Mouse (Mus musculus) limb, embryonic 12.5 days (tissue): ENCODE data around the gene Cdc42ep1. TPM values are rescaled to one million over a fixed set of nuclear protein-coding genes. Genes with fewer than 3 reads are reported as not detected.

Experiments used
- ATAC-seq: fragments of 200-750 bp; cut with Nextera tagmentation; 2 replicates; pipeline ENCODE4 v1.8.0; 2017; ENCODE audit warnings: low read depth, moderate TSS enrichment; ENCODE audit not compliant: insufficient number of reproducible peaks, insufficient read depth, low FRiP score, low TSS enrichment
- H3K27ac ChIP-seq: fragments of 300-500 bp; sonication (generic); 2 replicates; pipeline ENCODE4 v1.5.1; 2016; ENCODE audit warnings: mild to moderate bottlenecking, moderate library complexity
- H3K27me3 ChIP-seq: fragments of 300-500 bp; sonication (generic); 2 replicates; pipeline ENCODE4 v1.6.1; 2016; ENCODE audit warnings: mild to moderate bottlenecking, moderate library complexity
- H3K36me3 ChIP-seq: fragments of 300-500 bp; sonication (generic); 2 replicates; pipeline ENCODE4 v1.6.1; 2016; ENCODE audit warnings: mild to moderate bottlenecking, moderate library complexity
- H3K4me1 ChIP-seq: fragments of 300-500 bp; sonication (generic); replicated peaks from 2 replicates; pipeline ENCODE4 v1.6.1; 2016
- H3K4me2 ChIP-seq: fragments of 300-500 bp; sonication (generic); 2 replicates; pipeline ENCODE4 v1.6.1; 2016; ENCODE audit warnings: mild to moderate bottlenecking, moderate library complexity
- H3K4me3 ChIP-seq: fragments of 300-500 bp; sonication (generic); replicated peaks from 2 replicates; pipeline ENCODE4 v1.5.1; 2016; ENCODE audit warnings: mild to moderate bottlenecking
- H3K9ac ChIP-seq: fragments of 300-500 bp; sonication (generic); replicated peaks from 2 replicates; pipeline ENCODE4 v1.6.1; 2016; ENCODE audit warnings: mild to moderate bottlenecking, moderate library complexity
- H3K9me3 ChIP-seq: fragments of 300-500 bp; sonication (generic); 2 replicates; pipeline ENCODE4 v1.6.1; 2016; ENCODE audit warnings: mild to moderate bottlenecking, moderate library complexity
- WGBS: fragments of 180-500 bp; shearing (Covaris S2); methylation state at CpG from one replicate; pipeline ENCODE4 v1.1.7; 2016; 5-methylcytosine and 5-hydroxymethylcytosine counted together
- polyA plus RNA-seq: library from polyadenylated mRNA; unstranded; fragments of >200 nt; fragmentation: Nextera tagmentation; extraction: Ambion mirVana; gene quantifications from 2 replicates; pipeline ENCODE4 v1.2.1, GENCODE M21; 2016

Cdc42ep1 gene
- polyA plus RNA-seq, 1 experiment from 2014 or later: 14.3 TPM

DNA sequence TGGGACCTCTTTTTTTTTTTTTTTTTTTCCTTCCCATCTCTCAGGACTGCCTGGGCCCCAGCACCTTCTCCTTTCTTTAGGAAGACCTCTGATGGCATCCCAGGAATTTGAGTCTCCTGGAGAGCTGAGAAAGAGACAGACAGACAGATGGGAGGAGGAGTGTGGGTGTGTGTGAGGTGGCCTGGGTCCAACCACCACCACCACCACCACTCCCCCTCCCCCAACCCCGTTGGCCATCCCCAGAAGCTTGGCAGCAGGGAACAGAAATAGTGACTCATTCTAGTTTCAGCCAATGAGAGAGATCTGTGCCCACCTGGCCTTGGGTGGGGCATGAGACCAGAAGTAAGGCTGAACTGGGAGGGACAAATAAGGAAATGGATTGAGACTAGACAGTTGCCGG, 35.8 kb upstream of the Cdc42ep1 start:
- ATAC-seq: no peak
- no peak overlapping the region for H3K4me2 ChIP-seq
- H3K27ac ChIP-seq: no peak overlapping the region
- H3K4me3 ChIP-seq: no peak overlapping the region
- H3K9me3 ChIP-seq: no peaks in the 10 kb centered on the region
- WGBS: 42% methylated on average over 2 of the region's 2 CpGs
- peaks cover 79% of the 10 kb centered on the region for H3K27me3 ChIP-seq
- peaks cover 21% of the 10 kb centered on the region for H3K4me1 ChIP-seq
- H3K36me3 ChIP-seq: no peaks in the 10 kb centered on the region
- H3K9ac ChIP-seq: no peak overlapping the region

GRCm38 (mm10) chr15:78807141-78807540, 35.3 kb upstream of the Cdc42ep1 start:
- Histone ChIP-seq H3K27ac (no peak overlapping the region), H3K9ac (no peak overlapping the region), H3K27me3 (peaks cover 74% of the 10 kb centered on the region), H3K4me1 (peaks cover 17% of the 10 kb centered on the region), H3K4me2 (no peak overlapping the region), H3K9me3 (no peaks in the 10 kb centered on the region), H3K4me3 (no peak overlapping the region), H3K36me3 (no peaks in the 10 kb centered on the region)
- 74% methylated on average over 3 of the region's 3 CpGs for WGBS
- no peak for ATAC-seq

DNA sequence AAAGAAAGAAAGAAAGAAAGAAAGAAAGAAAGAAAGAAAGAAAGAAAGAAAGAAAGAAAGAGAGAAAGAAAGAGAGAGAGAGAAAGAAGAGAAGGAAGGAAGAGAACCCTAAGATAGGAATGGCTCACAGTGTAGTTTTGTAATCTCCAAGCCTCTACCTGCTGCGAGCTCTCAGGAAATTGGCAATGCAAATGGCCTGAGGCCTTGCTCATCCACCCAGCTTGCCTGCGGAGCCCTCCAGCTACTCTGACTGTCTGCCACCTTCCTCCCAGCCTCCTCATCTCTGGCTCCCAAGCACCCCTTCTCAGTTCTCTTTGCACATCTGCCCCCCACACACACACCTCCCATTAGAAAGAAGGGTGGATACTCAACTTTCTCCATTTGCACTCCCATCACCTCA, 33.4 kb upstream of the Cdc42ep1 start:
- ATAC-seq: no peak
- no peaks in the 10 kb centered on the region for H3K9me3 ChIP-seq
- no peak overlapping the region for H3K4me2 ChIP-seq
- H3K4me1 ChIP-seq: peaks cover 12% of the 10 kb centered on the region
- no peak overlapping the region for H3K4me3 ChIP-seq
- H3K9ac ChIP-seq: no peak overlapping the region
- no peak overlapping the region for H3K27ac ChIP-seq
- H3K36me3 ChIP-seq: no peaks in the 10 kb centered on the region
- H3K27me3 ChIP-seq: peaks cover 55% of the 10 kb centered on the region
- WGBS: 73% methylated on average over 2 of the region's 2 CpGs

- no peak for ATAC-seq
- no peaks in the 10 kb centered on the region for H3K36me3 ChIP-seq
- H3K27ac ChIP-seq: no peak overlapping the region
- peaks cover 12% of the 10 kb centered on the region for H3K4me1 ChIP-seq
- no peaks in the 10 kb centered on the region for H3K9me3 ChIP-seq
- H3K4me2 ChIP-seq: no peak overlapping the region
- 52% methylated on average over 9 of the region's 9 CpGs for WGBS
- peaks cover 48% of the 10 kb centered on the region for H3K27me3 ChIP-seq
- H3K4me3 ChIP-seq: no peak overlapping the region
- no peak overlapping the region for H3K9ac ChIP-seq
Observed at GRCm38 (mm10) chr15:78809739-78810138, 32.7 kb upstream of the Cdc42ep1 start.

- no peaks in the 10 kb centered on the region for H3K36me3 ChIP-seq
- H3K27ac ChIP-seq: no peak overlapping the region
- H3K9me3 ChIP-seq: no peaks in the 10 kb centered on the region
- H3K27me3 ChIP-seq: peaks cover 44% of the 10 kb centered on the region
- H3K4me3 ChIP-seq: no peak overlapping the region
- H3K4me2 ChIP-seq: no peak overlapping the region
- no peak overlapping the region for H3K9ac ChIP-seq
- H3K4me1 ChIP-seq: peaks cover 12% of the 10 kb centered on the region
- WGBS: 84% methylated on average over 9 of the region's 9 CpGs
- no peak for ATAC-seq
Observed at GRCm38 (mm10) chr15:78810146-78810545, 32.3 kb upstream of the Cdc42ep1 start.

DNA sequence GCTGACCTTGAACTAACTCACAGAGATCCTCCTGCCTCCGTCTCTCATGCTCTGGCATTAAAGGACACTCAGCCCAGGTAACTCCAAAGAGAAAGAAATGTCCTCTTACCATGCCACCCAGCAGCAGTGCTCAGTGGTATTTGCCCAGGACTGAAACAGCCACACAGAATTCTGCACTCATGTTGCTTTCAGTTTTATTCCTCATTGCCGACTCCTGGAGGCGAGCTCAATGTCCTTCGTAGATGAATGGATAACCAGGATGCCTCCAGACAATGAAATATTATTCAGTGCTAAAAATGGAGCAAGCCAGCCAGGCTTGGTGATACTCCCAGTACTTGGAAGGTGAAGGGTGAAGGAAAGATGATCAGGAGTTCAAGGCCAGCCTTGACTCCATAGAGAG, 28.8 kb upstream of the Cdc42ep1 start:
- Histone ChIP-seq H3K4me2 (no peak overlapping the region), H3K9me3 (no peaks in the 10 kb centered on the region), H3K27ac (no peak overlapping the region), H3K27me3 (peaks cover 10% of the 10 kb centered on the region), H3K9ac (no peak overlapping the region), H3K4me3 (no peak overlapping the region), H3K36me3 (no peaks in the 10 kb centered on the region), H3K4me1 (peaks cover 12% of the 10 kb centered on the region)
- ATAC-seq: no peak
- 87% methylated on average over 4 of the region's 4 CpGs for WGBS

- no peak for ATAC-seq
- Histone ChIP-seq H3K27me3 (peaks cover 4% of the 10 kb centered on the region; the same call in 1 of the 2 replicates), H3K36me3 (no peaks in the 10 kb centered on the region), H3K9ac (no peak overlapping the region), H3K4me2 (no peak overlapping the region), H3K4me3 (no peak overlapping the region), H3K27ac (no peak overlapping the region), H3K4me1 (peaks cover 7% of the 10 kb centered on the region; the same call in 1 of the 2 replicates), H3K9me3 (no peaks in the 10 kb centered on the region)
- 52% methylated on average over 11 of the region's 11 CpGs for WGBS
Observed at GRCm38 (mm10) chr15:78815314-78816073, 26.9 kb upstream of the Cdc42ep1 start.

DNA sequence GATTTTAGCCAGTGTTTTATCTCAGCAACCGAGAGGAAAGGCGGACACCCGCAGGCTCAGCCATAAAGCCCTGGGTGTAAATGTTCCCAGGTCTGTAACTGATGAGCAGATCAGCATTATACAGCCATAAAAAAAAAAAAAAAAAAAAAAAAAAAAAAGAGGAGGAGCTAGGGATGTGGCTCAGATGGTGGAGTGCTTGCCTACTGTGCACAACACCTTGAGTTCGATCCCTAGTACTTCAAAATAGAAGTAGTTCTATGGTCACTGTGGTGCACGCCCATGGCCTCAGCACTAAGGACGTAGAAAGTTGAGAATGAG, 26.4 kb upstream of the Cdc42ep1 start:
- 54% methylated on average over 6 of the region's 6 CpGs for WGBS
- H3K9me3 ChIP-seq: no peaks in the 10 kb centered on the region
- H3K27ac ChIP-seq: no peak overlapping the region

GRCm38 (mm10) chr15:78826213-78827204, 15.9 kb upstream of the Cdc42ep1 start:
- WGBS: 22% methylated on average over 27 of the region's 28 CpGs
- no peaks in the 10 kb centered on the region for H3K36me3 ChIP-seq
- H3K4me3 ChIP-seq: no peak overlapping the region
- H3K4me1 ChIP-seq: peaks cover 15% of the 10 kb centered on the region
- ATAC-seq: peak; percentile 72
- no peak overlapping the region for H3K27ac ChIP-seq
- H3K27me3 ChIP-seq: peaks cover 26% of the 10 kb centered on the region
- H3K9me3 ChIP-seq: no peaks in the 10 kb centered on the region
- no peak overlapping the region for H3K9ac ChIP-seq
- no peak overlapping the region for H3K4me2 ChIP-seq

More for the DNA sequence above, 26.4 kb upstream of the Cdc42ep1 start:
- H3K27me3 ChIP-seq: peaks cover 10% of the 10 kb centered on the region; the same call in 1 of the 2 replicates
- peaks cover 9% of the 10 kb centered on the region; the same call in 1 of the 2 replicates for H3K4me1 ChIP-seq
- H3K4me3 ChIP-seq: no peak overlapping the region
- no peak overlapping the region for H3K9ac ChIP-seq
- H3K36me3 ChIP-seq: no peaks in the 10 kb centered on the region
- ATAC-seq: no peak
- no peak overlapping the region for H3K4me2 ChIP-seq

DNA sequence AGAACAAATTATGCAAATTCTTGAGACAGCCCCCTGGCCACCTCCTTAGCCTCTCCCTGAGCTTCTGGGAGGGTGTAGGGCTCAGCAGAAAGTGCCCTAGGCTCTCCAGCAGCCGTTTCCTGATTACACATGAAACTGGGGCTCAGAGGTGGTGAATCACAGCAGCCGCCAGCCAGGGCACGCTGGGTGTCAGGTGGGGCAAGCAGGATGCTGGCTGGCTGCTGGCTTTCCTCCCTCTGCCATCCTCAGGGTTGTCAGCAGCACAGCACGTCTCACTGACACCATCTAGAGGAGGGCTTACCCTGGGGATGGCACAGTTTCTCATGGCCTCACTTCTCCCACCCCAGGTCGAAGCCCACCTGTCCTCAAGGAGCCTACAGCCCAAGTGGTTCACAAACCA, 14.1 kb upstream of the Cdc42ep1 start:
- Histone ChIP-seq H3K4me1 (peaks cover 32% of the 10 kb centered on the region), H3K27ac (no peak overlapping the region), H3K36me3 (no peaks in the 10 kb centered on the region), H3K27me3 (peaks cover 26% of the 10 kb centered on the region), H3K9ac (no peak overlapping the region), H3K4me2 (no peak overlapping the region), H3K9me3 (no peaks in the 10 kb centered on the region), H3K4me3 (no peak overlapping the region)
- WGBS: 19% methylated on average over 5 of the region's 5 CpGs
- no peak for ATAC-seq

DNA sequence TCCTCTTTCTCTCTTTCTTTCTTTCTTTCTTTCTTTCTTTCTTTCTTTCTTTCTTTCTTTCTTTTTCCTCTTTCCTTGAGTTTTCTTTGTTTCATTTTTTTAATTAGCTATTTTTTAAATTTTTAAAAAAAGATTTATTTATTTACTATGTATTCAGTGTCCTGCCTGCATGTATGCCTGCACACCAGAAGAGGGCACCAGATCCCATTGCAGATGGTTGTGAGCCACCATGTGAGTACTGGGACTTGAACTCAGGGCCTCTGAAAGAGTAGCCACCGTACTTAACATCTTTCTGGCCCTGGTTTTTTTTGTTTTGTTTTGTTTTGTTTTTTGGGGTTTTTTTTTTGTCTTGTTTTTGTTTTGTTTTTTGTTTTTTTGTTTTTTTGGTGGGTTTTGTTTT, 12.8 kb upstream of the Cdc42ep1 start:
- H3K4me1 ChIP-seq: peaks cover 40% of the 10 kb centered on the region
- H3K27me3 ChIP-seq: peaks cover 26% of the 10 kb centered on the region
- no peak overlapping the region for H3K27ac ChIP-seq
- H3K4me3 ChIP-seq: no peak overlapping the region
- no peaks in the 10 kb centered on the region for H3K36me3 ChIP-seq
- no peak for ATAC-seq
- 86% methylated on average over 1 of the region's 1 CpGs for WGBS
- no peaks in the 10 kb centered on the region for H3K9me3 ChIP-seq
- H3K4me2 ChIP-seq: no peak overlapping the region
- no peak overlapping the region for H3K9ac ChIP-seq
